Mouse (Mus musculus) lung, adult 2 months (tissue): ENCODE measurements at regions not wholly inside any gene's neighbourhood (a gene's known extent, or its start where the extent isn't known, plus 50 kb on each side); places are given as distances from the start of the nearest gene placed in this dataset.

Experiments
- CTCF ChIP-seq: fragments of 200-500 bp; IDR thresholded peaks from 2 replicates; pipeline ENCODE4 v1.5.1; 2011; ENCODE audit warnings: mild to moderate bottlenecking, low read length, control low read depth; ENCODE audit not compliant: insufficient read depth
- POLR2A ChIP-seq: fragments of 200-500 bp; IDR thresholded peaks from 2 replicates; pipeline ENCODE4 v1.6.1; 2011; ENCODE audit warnings: low read depth, mild to moderate bottlenecking, control low read depth, low read length, borderline replicate concordance; ENCODE audit errors: extremely low read depth

DNA sequence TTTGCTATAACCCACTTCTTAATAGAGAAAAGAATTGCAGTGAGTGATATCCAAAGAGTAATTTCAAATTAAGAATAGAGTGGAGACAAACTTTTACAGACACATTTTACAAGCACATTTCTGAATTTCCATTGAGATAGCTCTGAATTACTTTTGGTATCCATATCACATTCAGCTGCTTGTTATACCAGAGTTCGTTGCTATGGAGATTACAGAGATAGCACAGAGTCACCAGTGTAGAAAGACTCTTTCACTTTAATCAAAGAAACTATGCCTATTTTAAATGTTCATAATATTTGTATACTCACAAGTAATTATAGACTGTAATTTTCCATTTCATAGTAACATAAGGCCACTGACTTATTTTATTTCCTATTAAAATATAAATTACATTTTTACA is 52.7 kb upstream of the Slc13a1 start:
- TF ChIP-seq POLR2A: no peak
- TF ChIP-seq CTCF: no peak
